Mouse (Mus musculus) heart, postnatal 0 days (tissue): ENCODE data around the gene March11. TPM values are rescaled to one million over a fixed set of nuclear protein-coding genes. Genes with fewer than 3 reads are reported as not detected.

Experiments
- ATAC-seq: fragments of 200-750 bp; cut with Nextera tagmentation; 2 replicates; pipeline ENCODE4 v1.8.0; 2017; ENCODE audit warnings: low read depth, moderate number of reproducible peaks, moderate library complexity; ENCODE audit not compliant: insufficient read depth
- DNase-seq: peaks from one replicate; pipeline ENCODE4 v3.0.0-alpha.2; 2016; ENCODE audit warnings: low spot score
- H3K27ac ChIP-seq: fragments of 300-500 bp; sonication (generic); 2 replicates; pipeline ENCODE4 v1.5.1; 2014; ENCODE audit warnings: low read depth, mild to moderate bottlenecking
- H3K27me3 ChIP-seq: fragments of 300-500 bp; sonication (generic); 2 replicates; pipeline ENCODE4 v1.6.1; 2014; ENCODE audit warnings: low read length, mixed read lengths; ENCODE audit not compliant: control insufficient read depth, insufficient read depth
- H3K36me3 ChIP-seq: fragments of 300-500 bp; sonication (generic); replicated peaks from 2 replicates; pipeline ENCODE4 v1.6.1; 2014; ENCODE audit warnings: low read length, mixed read lengths; ENCODE audit not compliant: control insufficient read depth, insufficient read depth
- H3K4me1 ChIP-seq: fragments of 300-500 bp; sonication (generic); 2 replicates; pipeline ENCODE4 v1.6.1; 2014; ENCODE audit warnings: antibody characterized with exemption; ENCODE audit not compliant: control insufficient read depth, insufficient read depth
- H3K4me2 ChIP-seq: fragments of 300-500 bp; sonication (generic); 2 replicates; pipeline ENCODE4 v1.6.1; 2014; ENCODE audit warnings: low read depth, mild to moderate bottlenecking, low read length, moderate library complexity
- H3K4me3 ChIP-seq: fragments of 300-500 bp; sonication (generic); 2 replicates; pipeline ENCODE4 v1.5.1; 2014; ENCODE audit warnings: low read depth, low read length
- H3K9ac ChIP-seq: fragments of 300-500 bp; sonication (generic); replicated peaks from 2 replicates; pipeline ENCODE4 v1.6.1; 2014; ENCODE audit warnings: low read depth, low read length, mixed read lengths
- H3K9me3 ChIP-seq: fragments of 300-500 bp; sonication (generic); replicated peaks from 2 replicates; pipeline ENCODE4 v1.6.1; 2016; ENCODE audit warnings: low read length; ENCODE audit not compliant: control insufficient read depth
- CTCF ChIP-seq: IDR thresholded peaks from 2 replicates; pipeline ENCODE4 v1.5.1; 2016; ENCODE audit warnings: antibody characterized with exemption, control low read depth, low read depth
- EP300 ChIP-seq: IDR thresholded peaks from 2 replicates; pipeline ENCODE4 v1.6.1; 2016; ENCODE audit warnings: antibody characterized with exemption, low read depth
- WGBS: fragments of 180-500 bp; shearing (Covaris S2); extraction: QIAGEN DNeasy Blood & Tissue Kit; methylation state at CpG from one replicate; pipeline ENCODE4 v1.1.7; 2014; 5-methylcytosine and 5-hydroxymethylcytosine counted together
- polyA plus RNA-seq: library from polyadenylated mRNA; unstranded; fragments of >200 nt; fragmentation: Nextera tagmentation; extraction: Ambion mirVana; gene quantifications from 2 replicates; pipeline ENCODE4 v1.2.1, GENCODE M21; 2015
- total RNA-seq: library from RNA; depleted of rRNA; stranded (reverse); fragments of >200 nt; gene quantifications from 2 replicates; pipeline ENCODE4 v1.2.3, GENCODE M21; 2014; ENCODE audit warnings: low replicate concordance

Gene March11
- total and polyA plus RNA-seq, 2 experiments from 2014 or later, result 0.12 TPM; not detected in 1

GRCm38 (mm10) chr15:26340966-26341365 is 32.1 kb downstream of the March11 start:
- no peaks in the 10 kb centered on the region for H3K27me3 ChIP-seq
- no peak for TF ChIP-seq CTCF
- TF ChIP-seq EP300, result no peak
- no peak overlapping the region for H3K27ac ChIP-seq
- H3K9me3 ChIP-seq, result no peaks in the 10 kb centered on the region
- DNase-seq, result no peak
- H3K4me1 ChIP-seq, result no peaks in the 10 kb centered on the region
- no peak overlapping the region for H3K9ac ChIP-seq
- no peak overlapping the region for H3K4me2 ChIP-seq
- H3K4me3 ChIP-seq, result no peak overlapping the region
- H3K36me3 ChIP-seq, result no peaks in the 10 kb centered on the region
- WGBS, result 75% methylated on average over 6 of the region's 6 CpGs
- no peak for ATAC-seq

GRCm38 (mm10) chr15:26344329-26344728 is 35.5 kb downstream of the March11 start:
- no peaks in the 10 kb centered on the region for H3K27me3 ChIP-seq
- no peak overlapping the region for H3K4me2 ChIP-seq
- H3K9me3 ChIP-seq, result no peaks in the 10 kb centered on the region
- no peak overlapping the region for H3K4me3 ChIP-seq
- ATAC-seq, result no peak
- no peak for TF ChIP-seq CTCF
- no peak for TF ChIP-seq EP300
- no peaks in the 10 kb centered on the region for H3K36me3 ChIP-seq
- H3K4me1 ChIP-seq, result no peaks in the 10 kb centered on the region
- 83% methylated on average over 5 of the region's 5 CpGs for WGBS
- H3K9ac ChIP-seq, result no peak overlapping the region
- no peak for DNase-seq
- H3K27ac ChIP-seq, result no peak overlapping the region

- no peak overlapping the region for H3K4me3 ChIP-seq
Measured at GRCm38 (mm10) chr15:26353656-26354055, 44.8 kb downstream of the March11 start.

GRCm38 (mm10) chr15:26365344-26365743 is 56.5 kb downstream of the March11 start:
- Histone ChIP-seq H3K27ac (no peak overlapping the region), H3K36me3 (no peaks in the 10 kb centered on the region), H3K27me3 (no peaks in the 10 kb centered on the region), H3K9me3 (no peaks in the 10 kb centered on the region), H3K4me3 (no peak overlapping the region), H3K4me2 (no peak overlapping the region), H3K9ac (no peak overlapping the region), H3K4me1 (no peaks in the 10 kb centered on the region)
- ATAC-seq, result no peak
- DNase-seq, result no peak
- TF ChIP-seq EP300, result no peak
- no peak for TF ChIP-seq CTCF
- WGBS, result 18% methylated on average over 7 of the region's 7 CpGs

More at GRCm38 (mm10) chr15:26353656-26354055, 44.8 kb downstream of the March11 start:
- Histone ChIP-seq H3K27ac (no peak overlapping the region), H3K9ac (no peak overlapping the region), H3K4me1 (no peaks in the 10 kb centered on the region), H3K9me3 (no peaks in the 10 kb centered on the region), H3K36me3 (no peaks in the 10 kb centered on the region), H3K4me2 (no peak overlapping the region), H3K27me3 (no peaks in the 10 kb centered on the region)
- TF ChIP-seq CTCF (no peak), EP300 (no peak)
- ATAC-seq (no peak), DNase-seq (no peak)

- TF ChIP-seq CTCF (no peak), EP300 (no peak)
- H3K9me3 ChIP-seq, result no peaks in the 10 kb centered on the region
- 74% methylated on average over 5 of the region's 5 CpGs for WGBS
Measured at GRCm38 (mm10) chr15:26366511-26366910, 57.7 kb downstream of the March11 start.

GRCm38 (mm10) chr15:26373759-26374158 is 64.9 kb downstream of the March11 start:
- TF ChIP-seq CTCF (no peak), EP300 (no peak)
- Histone ChIP-seq H3K9ac (no peak overlapping the region), H3K27ac (no peak overlapping the region), H3K4me1 (no peaks in the 10 kb centered on the region), H3K4me3 (no peak overlapping the region), H3K9me3 (no peaks in the 10 kb centered on the region), H3K27me3 (no peaks in the 10 kb centered on the region), H3K36me3 (no peaks in the 10 kb centered on the region), H3K4me2 (no peak overlapping the region)
- DNase-seq (no peak), ATAC-seq (no peak)
- 88% methylated on average over 5 of the region's 5 CpGs for WGBS

More at GRCm38 (mm10) chr15:26366511-26366910, 57.7 kb downstream of the March11 start:
- no peak for DNase-seq
- Histone ChIP-seq H3K4me2 (no peak overlapping the region), H3K9ac (no peak overlapping the region), H3K27ac (no peak overlapping the region), H3K4me1 (no peaks in the 10 kb centered on the region), H3K27me3 (no peaks in the 10 kb centered on the region), H3K36me3 (no peaks in the 10 kb centered on the region), H3K4me3 (no peak overlapping the region)
- no peak for ATAC-seq
